Mouse (Mus musculus) mature B cell (primary cell): Measurements from ENCODE around the gene Ninj1.

Experiments
- in situ Hi-C: fragments of 300-500 bp; cut with MboI; formaldehyde crosslinking; loops from 2 replicates; pipeline ENCODE4 v1.14.3; 2019

Ninj1 gene

GRCm38 (mm10) chr13:49196211-49196610 lies 8.9 kb downstream of the Ninj1 start:
- in situ Hi-C loops = no loop called here

DNA sequence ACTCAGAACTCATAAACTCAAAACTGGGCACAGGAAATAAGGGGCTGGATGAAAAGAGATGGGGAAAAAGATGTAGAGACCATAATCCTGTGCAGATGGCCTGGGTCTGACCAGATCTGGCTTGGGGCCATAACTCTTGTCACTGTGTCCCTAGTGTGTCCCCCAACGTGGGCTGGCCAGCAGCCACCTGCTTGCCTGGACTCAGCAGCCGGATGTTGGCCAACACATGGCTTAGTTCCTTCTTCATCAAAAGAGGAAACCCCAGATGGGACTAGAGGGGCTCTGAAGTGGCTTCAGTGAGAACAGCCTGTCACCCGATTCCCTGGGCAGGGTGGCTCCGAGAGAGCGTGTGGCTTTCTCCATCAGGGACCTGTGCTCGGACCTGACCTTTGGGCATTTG lies 9.5 kb downstream of the Ninj1 start:
- in situ Hi-C loops = no loop called here

DNA sequence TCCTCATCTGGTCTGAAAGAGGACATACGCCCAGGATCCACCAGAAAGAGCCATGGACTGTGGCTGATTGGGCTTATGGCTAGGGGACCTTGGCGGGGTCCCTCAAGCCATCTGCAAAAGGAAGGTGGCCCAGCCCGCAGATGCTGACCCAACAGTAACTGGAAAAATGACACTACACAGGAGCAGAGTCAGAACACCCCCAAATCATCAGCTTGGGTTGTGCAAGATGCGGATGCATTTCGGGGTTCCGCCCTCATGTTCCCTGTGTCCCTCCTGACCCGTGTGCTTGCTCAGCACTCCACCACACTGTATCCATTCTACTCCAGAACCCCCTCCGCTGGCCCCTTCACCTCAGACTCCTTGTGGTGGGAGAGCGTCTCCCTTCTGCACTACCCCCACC lies 11.4 kb downstream of the Ninj1 start:
- in situ Hi-C loops = no loop called here

DNA sequence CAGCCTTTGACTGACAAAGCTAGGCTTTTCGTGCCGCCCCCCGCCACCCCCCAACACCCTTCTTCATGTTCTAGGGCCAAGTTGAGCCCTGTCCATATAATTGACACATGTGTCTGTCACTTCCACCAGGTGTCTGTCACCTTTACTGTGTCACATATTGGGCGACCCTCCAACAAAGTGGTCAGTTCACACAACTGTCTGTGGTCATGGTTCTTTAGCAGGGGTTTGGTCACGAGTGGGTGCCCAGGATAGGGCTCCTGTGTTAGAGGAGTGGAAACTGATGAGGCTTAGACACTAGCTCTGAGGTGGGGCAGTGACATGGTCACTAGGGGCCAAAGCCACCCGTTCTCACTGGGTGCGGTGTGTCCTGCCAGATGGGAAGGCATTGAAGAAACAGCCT lies 12.6 kb downstream of the Ninj1 start:
- in situ Hi-C loops = no loop called here

DNA sequence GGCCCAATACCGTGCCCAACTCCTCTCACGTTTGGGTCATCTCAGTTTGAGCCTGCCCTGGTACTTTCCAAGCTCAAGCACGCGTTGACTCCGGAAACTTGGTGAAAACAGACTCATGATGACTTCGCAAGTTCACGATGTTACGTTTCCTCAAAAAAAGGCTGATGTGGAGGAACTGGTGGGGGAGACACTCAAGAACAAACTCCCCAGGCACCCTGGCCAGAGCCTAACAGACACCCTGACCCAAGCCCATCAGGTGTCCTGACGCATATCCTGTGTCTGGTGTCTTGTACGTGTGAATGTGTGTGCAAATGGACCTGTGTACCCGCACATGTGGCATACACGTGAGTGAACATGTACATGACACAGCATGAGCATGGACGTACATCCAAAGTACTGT lies 13.4 kb downstream of the Ninj1 start:
- in situ Hi-C loops = no loop called here

DNA sequence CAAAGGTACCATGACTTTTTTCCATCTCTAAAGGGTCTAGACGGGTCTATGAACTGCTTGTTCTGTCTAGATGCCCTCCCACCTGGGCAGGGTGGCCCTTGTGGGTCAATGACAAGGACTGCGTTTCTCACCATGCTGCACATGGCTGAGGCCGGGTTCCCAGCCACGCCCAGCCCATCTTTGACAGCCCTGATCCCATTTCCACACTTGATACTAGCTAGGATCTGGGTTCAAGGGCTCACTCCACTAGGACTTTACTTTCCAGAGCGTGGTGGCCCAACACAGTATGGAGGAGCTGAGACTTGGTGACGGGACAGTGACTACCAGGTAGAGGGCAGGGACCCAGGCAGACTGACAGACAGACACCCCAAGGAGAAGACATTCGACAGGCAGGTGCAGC lies 15.3 kb downstream of the Ninj1 start:
- in situ Hi-C loops = no loop called here

GRCm38 (mm10) chr13:49205381-49205998 lies 18.2 kb downstream of the Ninj1 start:
- in situ Hi-C loops = no loop called here

GRCm38 (mm10) chr13:49206341-49206740 lies 19.1 kb downstream of the Ninj1 start:
- in situ Hi-C loops = no loop called here

DNA sequence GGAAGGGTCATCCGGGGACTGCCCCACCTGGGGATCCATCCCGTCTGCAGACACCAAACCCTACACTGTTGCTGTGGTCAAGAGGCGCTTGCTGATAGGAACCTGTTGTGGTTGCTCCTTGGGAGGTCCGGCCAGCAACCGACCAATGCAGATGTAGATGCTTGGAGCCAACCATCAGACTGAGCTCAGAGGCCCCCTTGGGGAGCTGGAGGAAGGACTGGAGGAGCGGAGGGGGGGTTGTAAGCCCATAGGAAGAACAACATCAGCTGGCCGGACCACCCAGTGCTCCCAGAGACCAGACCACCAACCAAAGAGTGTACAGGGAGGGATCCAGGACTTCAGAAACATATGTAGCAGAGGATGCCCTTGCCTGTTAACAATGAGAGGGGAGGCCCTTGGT lies 22.0 kb downstream of the Ninj1 start:
- in situ Hi-C loops = no loop called here

DNA sequence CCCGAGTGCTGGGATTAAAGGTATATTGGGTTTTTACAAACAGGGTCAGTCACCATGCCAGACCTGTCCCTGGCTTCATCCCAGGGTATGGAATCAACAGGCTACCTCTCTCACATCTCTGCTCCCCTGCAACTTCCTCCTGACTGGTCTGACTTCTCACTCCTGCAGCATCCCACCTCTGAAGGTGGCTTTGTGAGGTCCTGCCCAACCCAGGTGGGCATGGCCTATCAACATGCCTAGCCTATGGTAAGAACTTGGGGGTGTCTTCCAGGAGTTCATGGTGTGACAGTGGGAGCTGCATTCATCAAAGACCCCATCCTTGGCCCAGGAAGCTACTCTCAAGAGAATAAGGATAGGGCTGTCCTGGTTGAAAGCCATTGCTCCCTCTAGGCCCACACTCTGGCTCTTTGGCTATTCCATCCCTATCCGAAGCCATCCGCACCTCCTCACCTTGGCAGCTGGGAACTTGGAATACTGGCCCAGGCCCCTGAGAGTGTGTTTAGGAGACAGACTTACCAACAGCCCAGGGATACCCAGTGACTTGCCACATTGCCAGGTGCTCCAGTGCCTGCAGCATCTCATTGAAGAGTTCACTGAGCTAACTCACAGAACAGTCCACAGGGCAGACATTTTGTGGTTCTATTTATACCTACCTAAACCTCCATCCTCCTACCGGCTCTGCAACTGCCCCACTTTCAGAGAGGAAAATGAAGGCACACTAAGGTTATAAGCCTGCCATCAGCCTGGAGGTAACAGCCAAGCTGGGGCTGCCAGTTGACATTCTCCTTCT lies 25.6 kb downstream of the Ninj1 start:
- in situ Hi-C loops = no loop called here

- in situ Hi-C loops = no loop called here
These were observed 26.2 kb downstream of the Ninj1 start for GRCm38 (mm10) chr13:49213531-49213932.

DNA sequence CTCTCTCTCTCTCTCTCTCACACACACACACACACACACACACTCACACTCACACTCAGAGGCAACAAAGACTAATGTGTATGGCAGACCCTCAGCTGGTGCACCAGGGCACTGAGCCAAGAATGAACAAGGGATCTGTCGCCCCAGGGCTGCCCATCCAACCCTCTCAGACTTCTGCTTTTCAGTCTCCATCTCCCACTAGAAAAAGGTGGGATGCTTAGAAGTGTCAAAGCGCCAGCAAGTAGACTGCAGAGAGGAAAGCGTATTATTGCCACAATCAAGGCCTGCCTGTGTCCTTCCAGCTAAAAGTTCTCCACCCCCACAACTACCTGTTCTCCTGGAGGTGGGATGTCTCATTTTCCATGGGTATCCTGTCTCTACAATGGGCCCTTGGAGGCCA lies 27.2 kb downstream of the Ninj1 start:
- in situ Hi-C loops = no loop called here

- in situ Hi-C loops = no loop called here
These were observed 27.8 kb downstream of the Ninj1 start for GRCm38 (mm10) chr13:49215128-49215503.

DNA sequence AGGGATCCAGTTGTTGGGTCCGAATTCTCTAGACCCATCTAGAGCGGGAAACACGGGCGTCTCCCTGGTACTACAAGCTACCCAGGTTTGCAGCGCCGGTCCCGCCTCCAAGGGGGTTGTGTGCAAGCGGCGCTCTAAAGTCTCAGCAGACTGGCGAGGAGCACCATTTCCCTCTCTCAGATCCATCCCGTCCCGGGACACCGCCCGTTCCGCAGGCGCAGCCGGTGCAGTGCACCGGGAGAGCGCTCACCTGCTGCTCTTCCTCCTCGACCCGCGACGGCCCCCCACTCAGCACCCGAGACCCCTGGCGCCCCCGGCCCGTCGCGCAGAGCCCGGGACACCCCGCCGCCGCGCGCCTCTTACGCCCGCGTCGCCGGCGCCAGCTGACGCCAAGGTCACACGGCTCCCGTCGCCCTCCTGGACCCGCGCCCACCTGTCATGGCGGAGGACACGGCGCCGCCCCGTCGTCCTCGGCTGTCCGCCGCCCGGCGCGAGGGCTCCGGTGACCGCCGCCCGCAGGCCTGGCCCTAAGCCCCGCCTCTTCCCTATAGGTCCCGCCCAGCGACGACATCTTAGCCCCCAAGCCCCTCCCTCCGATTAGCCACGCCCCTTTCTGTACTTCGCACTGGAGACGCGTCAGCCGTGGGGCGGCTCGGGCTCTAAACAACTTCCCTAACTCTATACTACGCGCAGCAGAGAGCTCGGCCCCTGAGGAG lies 28.4 kb downstream of the Ninj1 start, which contains the start of gene Card19:
Gene Card19, minus strand, starts transcription at position 534 of the 716 bp plus-strand sequence.
- in situ Hi-C loops = no loop called here

DNA sequence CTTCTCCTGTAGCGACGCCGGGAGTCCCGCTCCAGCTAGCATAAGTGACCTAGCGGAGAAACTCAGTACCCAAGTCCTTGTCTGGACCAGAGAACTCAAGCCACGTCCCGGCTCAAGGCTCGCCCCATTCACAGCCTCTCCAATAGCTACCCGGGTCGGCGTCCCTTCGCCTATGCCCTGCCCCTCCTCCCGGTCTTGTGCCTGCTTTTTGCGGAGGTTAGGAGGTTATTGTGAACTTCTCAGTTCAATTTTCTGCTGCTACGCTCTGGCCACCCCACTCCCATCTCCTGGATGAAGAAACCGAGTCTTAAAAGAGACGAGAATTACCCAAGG lies 28.9 kb downstream of the Ninj1 start:
- in situ Hi-C loops = no loop called here

DNA sequence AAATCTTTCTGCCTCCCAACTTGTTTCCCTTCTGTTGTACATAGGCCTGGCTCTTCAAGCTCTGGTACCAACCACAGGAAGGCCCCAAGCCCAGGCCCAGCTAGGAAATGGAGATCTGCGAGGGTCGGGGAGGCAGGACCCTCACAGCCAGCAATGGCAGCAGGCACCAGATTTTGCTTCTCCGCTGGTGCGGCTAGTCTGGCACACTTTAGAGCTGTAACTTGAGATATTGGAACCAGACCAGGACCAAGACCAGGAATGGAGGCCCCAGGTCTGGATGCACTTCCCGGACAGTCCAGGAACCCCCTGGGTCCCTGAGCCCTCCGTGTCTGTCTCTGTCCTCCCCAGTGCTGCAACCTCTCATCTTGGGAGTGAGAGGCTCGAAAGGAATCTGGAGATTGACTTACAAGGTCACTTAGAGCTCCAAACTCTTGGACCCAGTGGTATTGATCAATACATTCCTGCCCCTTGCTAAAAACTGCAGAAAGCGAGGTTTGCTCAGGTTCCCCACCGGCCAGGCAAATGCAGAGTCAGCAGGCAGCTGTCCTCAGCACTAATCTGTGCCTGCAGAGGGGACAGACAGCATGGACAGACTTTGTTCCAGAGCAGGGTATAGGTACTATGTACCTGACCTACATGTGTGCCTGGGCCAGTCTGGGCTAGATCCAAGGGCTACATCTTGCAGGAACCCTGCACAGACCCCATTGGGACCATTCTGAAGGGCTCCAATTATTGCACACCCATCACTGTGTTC lies 29.7 kb downstream of the Ninj1 start:
- in situ Hi-C loops = no loop called here

DNA sequence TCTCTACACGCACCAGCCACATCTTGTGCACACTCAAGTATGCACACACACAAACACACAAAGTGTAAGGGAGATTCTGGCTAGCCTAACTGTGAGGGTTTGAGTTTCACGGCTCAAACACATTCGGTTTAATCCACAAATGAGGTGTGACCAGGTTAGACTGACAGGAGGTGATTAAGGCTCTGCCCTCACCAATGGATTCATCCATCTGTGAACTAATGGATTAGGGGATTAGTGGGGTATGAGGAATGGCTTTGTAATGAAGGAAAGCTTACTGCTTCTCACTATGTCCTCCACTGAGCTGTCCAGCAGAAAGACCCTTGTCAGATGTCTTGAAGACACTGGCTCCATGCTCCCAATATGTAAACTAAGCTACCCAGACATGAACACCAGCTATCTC lies 31.4 kb downstream of the Ninj1 start:
- in situ Hi-C loops = no loop called here

DNA sequence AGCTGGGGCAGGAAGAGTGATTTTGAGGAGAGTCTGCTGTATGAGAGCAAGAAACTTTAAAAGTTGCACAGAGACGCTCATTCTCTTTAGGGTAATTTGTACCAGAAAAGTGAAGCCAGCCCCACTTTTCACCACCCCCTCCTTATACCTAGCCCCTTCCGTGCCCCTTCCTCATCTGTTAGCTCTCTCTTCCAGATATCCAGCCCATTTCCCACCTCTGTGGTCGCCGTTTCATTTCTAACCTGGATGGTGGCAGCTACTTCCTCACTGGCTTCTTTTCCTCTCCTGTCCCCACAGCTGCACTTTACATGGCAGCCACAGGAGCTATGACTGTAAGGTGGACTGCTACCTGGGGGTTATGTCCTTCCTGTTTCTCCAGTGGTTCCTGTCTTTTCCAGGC lies 32.1 kb downstream of the Ninj1 start:
- in situ Hi-C loops = no loop called here

DNA sequence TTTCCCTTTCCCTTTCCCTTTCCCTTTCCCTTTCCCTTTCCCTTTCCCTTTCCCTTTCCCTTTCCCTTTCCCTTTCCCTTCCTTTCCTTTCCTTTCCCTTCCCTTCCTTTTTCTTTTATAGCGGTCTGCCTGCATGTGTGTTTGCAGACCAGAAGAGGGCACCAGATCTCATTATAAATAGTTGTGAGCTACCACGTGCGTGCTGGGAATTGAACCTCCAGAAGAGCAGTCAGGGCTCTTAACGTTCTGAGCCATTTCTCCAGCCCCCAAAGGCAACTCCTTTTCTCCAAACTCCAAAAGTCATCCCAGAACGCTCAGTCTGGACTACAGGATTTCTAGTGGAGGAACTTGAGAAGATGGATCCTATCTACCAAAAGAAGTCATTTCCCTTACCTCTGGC lies 33.6 kb downstream of the Ninj1 start:
- in situ Hi-C loops = no loop called here

GRCm38 (mm10) chr13:49224314-49224713 lies 37.0 kb downstream of the Ninj1 start:
- in situ Hi-C loops = no loop called here

- in situ Hi-C loops = no loop called here
These were observed 37.4 kb downstream of the Ninj1 start for GRCm38 (mm10) chr13:49224729-49225128.

DNA sequence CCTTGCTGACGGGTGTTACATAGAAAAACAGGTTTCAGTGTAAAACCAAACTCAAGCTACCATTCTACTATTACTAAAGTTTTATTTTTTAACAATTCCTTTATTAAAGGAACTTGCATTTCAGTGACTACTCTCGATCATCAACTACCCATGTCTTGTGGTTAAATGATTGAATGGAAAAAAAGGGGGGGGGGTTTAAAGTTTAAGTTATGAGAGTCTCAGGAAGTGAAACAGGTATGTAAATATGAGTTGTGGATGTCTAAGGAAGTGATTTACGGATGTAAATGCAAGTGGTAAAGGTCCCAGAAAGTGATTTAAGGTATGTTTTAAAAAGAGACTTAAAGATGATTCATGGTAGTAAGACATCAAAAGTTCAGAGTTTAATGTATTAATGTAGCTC lies 37.9 kb downstream of the Ninj1 start:
- in situ Hi-C loops = no loop called here
